21 mouse cellular contexts compared by ENCODE assay signal in genomic region chr13:102670503-102670902, GRCm38 (mm10). TPM values are rescaled to one million over a fixed set of nuclear protein-coding genes. Genes with fewer than 3 reads are reported as not detected.
DNase-seq lines count a peak whose midpoint lies in the region; ATAC-seq and TF ChIP-seq lines count a peak whose summit lies in the region.
"Had no signal": no experiment of that assay in that cellular context is flagged by ENCODE, and none has a peak within 500 bp of the region (broad histone marks: within the 10 kb centered on the region; RNA-seq: fewer than 3 reads in every experiment).

No protein-coding gene starts in this region.

- ATAC-seq in embryonic facial prominence, embryonic 11.5 days (replicated peaks; ENCODE audit: insufficient number of reproducible peaks, low FRiP score, low TSS enrichment, low read depth) = peak; percentile 50
- ATAC-seq in kidney, embryonic 16.5 days (ENCODE audit: low FRiP score, low TSS enrichment) = 0 out of 2 replicates have a peak, but pooled peaks have one; percentile 19
- peak; percentile 47; the same call in 1 of the 2 replicates for ATAC-seq in stomach, embryonic 15.5 days (ENCODE audit: insufficient read depth, low FRiP score, low read depth)
- no peak for ATAC-seq in stomach, postnatal 0 days (ENCODE audit: low FRiP score, low TSS enrichment)
- no peak for ATAC-seq in forebrain, embryonic 12.5 days (ENCODE audit: low FRiP score)
- ATAC-seq: inflammation-experienced regulatory T-cells, adult 6 months; Patski had no signal

- no peaks in the 10 kb centered on the region for H3K9me3 ChIP-seq in embryonic facial prominence, embryonic 11.5 days (replicated peaks; ENCODE audit: control insufficient read depth, low read length)
- H3K9me3 ChIP-seq in embryonic facial prominence, embryonic 10.5 days = no peaks in the 10 kb centered on the region
- peaks cover 4% of the 10 kb centered on the region; the same call in 1 of the 2 replicates for H3K9me3 ChIP-seq in kidney, embryonic 16.5 days (ENCODE audit: low read length)
- no peaks in the 10 kb centered on the region for H3K9me3 ChIP-seq in stomach, embryonic 15.5 days
- H3K9me3 ChIP-seq in stomach, postnatal 0 days (ENCODE audit: control insufficient read depth, low read length) = no peaks in the 10 kb centered on the region
- no peaks in the 10 kb centered on the region for H3K9me3 ChIP-seq in forebrain, embryonic 12.5 days
- H3K9me3 ChIP-seq: midbrain, embryonic 10.5 days had no signal

- TF ChIP-seq CTCF in stomach, postnatal 0 days (IDR thresholded peaks at IDR 0.05; ENCODE audit: low read depth) = no peak

- H3K9ac ChIP-seq in embryonic facial prominence, embryonic 11.5 days (replicated peaks; ENCODE audit: low read length) = no peak overlapping the region
- H3K9ac ChIP-seq in kidney, embryonic 16.5 days (replicated peaks; ENCODE audit: low read length) = no peak overlapping the region
- no peak overlapping the region for H3K9ac ChIP-seq in stomach, embryonic 15.5 days
- H3K9ac ChIP-seq in stomach, postnatal 0 days (ENCODE audit: low read length) = no peak overlapping the region
- H3K9ac ChIP-seq in forebrain, embryonic 12.5 days = no peak overlapping the region

- no peak for DNase-seq in embryonic facial prominence, embryonic 11.5 days (ENCODE audit: low spot score)
- no peak for DNase-seq in embryonic facial prominence, embryonic 10.5 days (ENCODE audit: low spot score)
- DNase-seq in kidney, adult 9 months = no peak
- no peak for DNase-seq in stomach, postnatal 0 days (ENCODE audit: low spot score)
- no peak for DNase-seq in thymus, postnatal 10 days (ENCODE audit: low spot score in 2 of 2)
- DNase-seq: adrenal gland, postnatal 14 days; cerebellum, adult 9-11 months; gastrocnemius, adult 2 months; heart, adult 18-20 months; kidney, adult 8-10 months; kidney, postnatal 4 days; lung, adult 2 months; lung, postnatal 36 days; right cerebral cortex, postnatal 14 days; thymus, postnatal 14 days had no signal

- TF ChIP-seq EP300 in stomach, postnatal 0 days (optimal IDR thresholded peaks at IDR 0.05) = no peak

- H3K4me3 ChIP-seq in embryonic facial prominence, embryonic 11.5 days (ENCODE audit: low read depth, low read length) = no peak overlapping the region
- no peak overlapping the region for H3K4me3 ChIP-seq in embryonic facial prominence, embryonic 10.5 days
- no peak overlapping the region for H3K4me3 ChIP-seq in kidney, embryonic 16.5 days (ENCODE audit: low read length)
- no peak overlapping the region for H3K4me3 ChIP-seq in stomach, embryonic 15.5 days (replicated peaks)
- H3K4me3 ChIP-seq in stomach, postnatal 0 days (ENCODE audit: low read depth, low read length) = no peak overlapping the region
- no peak overlapping the region for H3K4me3 ChIP-seq in forebrain, embryonic 12.5 days (replicated peaks)
- H3K4me3 ChIP-seq: gastrocnemius, adult 2 months; midbrain, embryonic 10.5 days had no signal

- no peak overlapping the region for H3K27ac ChIP-seq in embryonic facial prominence, embryonic 11.5 days (replicated peaks; ENCODE audit: low read depth, low read length)
- H3K27ac ChIP-seq in embryonic facial prominence, embryonic 10.5 days (replicated peaks) = no peak overlapping the region
- no peak overlapping the region for H3K27ac ChIP-seq in kidney, embryonic 16.5 days (ENCODE audit: low read length)
- H3K27ac ChIP-seq in stomach, embryonic 15.5 days = no peak overlapping the region
- no peak overlapping the region for H3K27ac ChIP-seq in stomach, postnatal 0 days (replicated peaks)
- H3K27ac ChIP-seq in forebrain, embryonic 12.5 days = no peak overlapping the region
- H3K27ac ChIP-seq: gastrocnemius, adult 2 months; midbrain, embryonic 10.5 days had no signal

- no peaks in the 10 kb centered on the region for H3K36me3 ChIP-seq in embryonic facial prominence, embryonic 11.5 days (replicated peaks; ENCODE audit: control insufficient read depth, insufficient read depth, low read depth, low read length)
- no peaks in the 10 kb centered on the region for H3K36me3 ChIP-seq in embryonic facial prominence, embryonic 10.5 days (replicated peaks)
- no peaks in the 10 kb centered on the region for H3K36me3 ChIP-seq in kidney, embryonic 16.5 days (ENCODE audit: insufficient read depth, low read length)
- H3K36me3 ChIP-seq in stomach, embryonic 15.5 days = no peaks in the 10 kb centered on the region
- H3K36me3 ChIP-seq in stomach, postnatal 0 days (ENCODE audit: control insufficient read depth, insufficient read depth, low read length) = no peaks in the 10 kb centered on the region
- H3K36me3 ChIP-seq in forebrain, embryonic 12.5 days (replicated peaks) = no peaks in the 10 kb centered on the region
- H3K36me3 ChIP-seq: midbrain, embryonic 10.5 days had no signal

- WGBS in embryonic facial prominence, embryonic 11.5 days = 67% methylated on average over 7 of the region's 7 CpGs
- WGBS in embryonic facial prominence, embryonic 10.5 days = 69% methylated on average over 7 of the region's 7 CpGs
- WGBS in kidney, embryonic 16.5 days = 62% methylated on average over 7 of the region's 7 CpGs
- WGBS in stomach, embryonic 15.5 days = 58% methylated on average over 7 of the region's 7 CpGs
- WGBS in stomach, postnatal 0 days = 70% methylated on average over 7 of the region's 7 CpGs
- WGBS in forebrain, embryonic 12.5 days = 84% methylated on average over 7 of the region's 7 CpGs

- H3K27me3 ChIP-seq in embryonic facial prominence, embryonic 11.5 days (ENCODE audit: control insufficient read depth, insufficient read depth, low read length) = no peaks in the 10 kb centered on the region
- H3K27me3 ChIP-seq in embryonic facial prominence, embryonic 10.5 days (replicated peaks; ENCODE audit: low read depth, poor library complexity, severe bottlenecking) = peaks cover 11% of the 10 kb centered on the region; the same call in 1 of the 2 replicates
- no peaks in the 10 kb centered on the region for H3K27me3 ChIP-seq in kidney, embryonic 16.5 days (ENCODE audit: insufficient read depth, low read length)
- H3K27me3 ChIP-seq in stomach, embryonic 15.5 days (replicated peaks) = no peaks in the 10 kb centered on the region
- no peaks in the 10 kb centered on the region for H3K27me3 ChIP-seq in stomach, postnatal 0 days (ENCODE audit: control insufficient read depth, insufficient read depth, low read length)
- 0 out of 2 replicates have a peak, but pooled peaks cover 5% of the 10 kb centered on the region for H3K27me3 ChIP-seq in forebrain, embryonic 12.5 days
- H3K27me3 ChIP-seq: Patski had no signal

- H3K4me2 ChIP-seq in embryonic facial prominence, embryonic 11.5 days (ENCODE audit: low read depth, low read length) = no peak overlapping the region
- no peak overlapping the region for H3K4me2 ChIP-seq in kidney, embryonic 16.5 days (replicated peaks; ENCODE audit: low read depth, low read length)
- no peak overlapping the region for H3K4me2 ChIP-seq in stomach, embryonic 15.5 days
- H3K4me2 ChIP-seq in stomach, postnatal 0 days (replicated peaks; ENCODE audit: low read depth) = no peak overlapping the region
- H3K4me2 ChIP-seq in forebrain, embryonic 12.5 days = no peak overlapping the region

- peaks cover 2% of the 10 kb centered on the region; the same call in 1 of the 2 replicates for H3K4me1 ChIP-seq in embryonic facial prominence, embryonic 11.5 days (ENCODE audit: control insufficient read depth, insufficient read depth, low read length)
- peaks cover 23% of the 10 kb centered on the region for H3K4me1 ChIP-seq in embryonic facial prominence, embryonic 10.5 days
- H3K4me1 ChIP-seq in kidney, embryonic 16.5 days (ENCODE audit: insufficient read depth, low read length) = peaks cover 9% of the 10 kb centered on the region
- H3K4me1 ChIP-seq in stomach, embryonic 15.5 days = peaks cover 14% of the 10 kb centered on the region
- 0 out of 2 replicates have a peak, but pooled peaks cover 2% of the 10 kb centered on the region for H3K4me1 ChIP-seq in stomach, postnatal 0 days (replicated peaks; ENCODE audit: control insufficient read depth, insufficient read depth)
- no peaks in the 10 kb centered on the region; the same call in 1 of the 2 replicates for H3K4me1 ChIP-seq in forebrain, embryonic 12.5 days

RNA-seq across cellular contexts. Expression of gene Cd180, which starts 22.9 kb away (rescaled TPM):
- 0.25 and 0.38 TPM in 2 replicates for polyA plus RNA-seq in embryonic facial prominence, embryonic 11.5 days (2014; fragmentation: Nextera tagmentation; extraction: Ambion mirVana)
- 0.10 and 0.31 TPM in 2 replicates for polyA plus RNA-seq in embryonic facial prominence, embryonic 10.5 days (2016; fragmentation: Nextera tagmentation; extraction: Ambion mirVana)
- 0.24 and 0.29 TPM in 2 replicates for polyA plus RNA-seq in kidney, embryonic 16.5 days (2015; fragmentation: Nextera tagmentation; extraction: Ambion mirVana)
- polyA plus RNA-seq in stomach, embryonic 15.5 days (2015; fragmentation: Nextera tagmentation; extraction: Ambion mirVana) = 0.63 and 0.83 TPM in 2 replicates
- 0.35 and 0.42 TPM in 2 replicates for polyA plus RNA-seq in stomach, postnatal 0 days (2015; fragmentation: Nextera tagmentation; extraction: Ambion mirVana)
- 0.50 and 0.55 TPM in 2 replicates for polyA plus RNA-seq in forebrain, embryonic 12.5 days (2016; fragmentation: Nextera tagmentation; extraction: Ambion mirVana)
- polyA plus RNA-seq: Patski had no signal

Comparison
In these comparisons a context has a peak if more than half of its experiments do, and no peak if none do; other contexts are left out.
1. ATAC-seq: peak in embryonic facial prominence, embryonic 11.5 days (single experiment), kidney, embryonic 16.5 days (single experiment) and stomach, embryonic 15.5 days (single experiment); none in stomach, postnatal 0 days (single experiment) and forebrain, embryonic 12.5 days (single experiment).